Mouse (Mus musculus): ENCODE results near the gene Gm49318.
A peak's percentile ranks its signal among the peaks of the same experiment; 100 is the strongest.
"Not testable (repeated sequence)": the region's sequence is repeated elsewhere in the genome, so short reads cannot be mapped to it uniquely, and the experiment has no call there.

Gm49318 gene

DNA sequence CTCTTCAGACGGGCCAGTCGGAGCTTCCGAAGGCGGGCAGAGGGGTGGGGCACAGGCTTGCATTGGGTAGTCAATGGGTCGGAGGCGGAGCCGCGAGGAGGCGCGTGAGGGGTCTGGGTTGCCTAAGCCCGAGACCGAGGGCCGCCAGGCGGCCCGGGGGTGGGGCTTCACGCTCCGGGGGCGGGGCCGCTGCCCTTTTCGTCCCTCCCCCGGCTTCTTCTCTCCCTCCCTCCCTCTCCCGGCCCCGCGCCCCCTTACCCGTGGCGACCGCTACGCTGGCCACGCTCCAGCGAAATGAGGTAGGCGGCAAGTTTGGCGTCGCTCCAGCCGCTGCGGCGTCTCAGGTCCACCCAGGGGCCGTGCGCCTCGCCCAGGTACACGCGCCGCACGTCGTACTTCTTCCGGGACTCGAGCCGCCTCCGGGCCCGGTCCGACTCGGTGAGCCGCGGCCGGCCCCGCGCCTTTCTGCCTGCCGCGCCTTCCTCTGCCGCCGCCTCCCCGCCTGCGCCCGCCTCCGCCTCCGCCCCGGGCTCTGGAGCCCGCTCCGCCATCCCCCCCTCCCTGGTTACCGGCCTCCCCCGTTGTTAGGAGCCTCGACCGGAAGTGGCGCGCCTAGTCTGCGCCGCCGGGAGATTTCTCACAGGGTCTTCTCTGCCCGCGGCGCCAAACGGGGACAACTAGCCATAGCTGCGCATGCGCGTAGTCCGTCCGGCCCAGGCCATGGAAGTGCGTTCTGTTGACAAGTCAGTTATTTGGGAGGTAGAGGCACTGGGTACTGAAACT is at the start of gene Gm49318, which contains the start of gene Zfp653:
TSS of gene Gm49318 (minus strand) at position 469 of the 783 bp plus-strand sequence.
TSS of gene Zfp653 (minus strand) at position 586 of the 783 bp plus-strand sequence.
- DNase-seq (ENCODE audit: low spot score in 2 of 2) = peak; percentile 90 to 98

DNA sequence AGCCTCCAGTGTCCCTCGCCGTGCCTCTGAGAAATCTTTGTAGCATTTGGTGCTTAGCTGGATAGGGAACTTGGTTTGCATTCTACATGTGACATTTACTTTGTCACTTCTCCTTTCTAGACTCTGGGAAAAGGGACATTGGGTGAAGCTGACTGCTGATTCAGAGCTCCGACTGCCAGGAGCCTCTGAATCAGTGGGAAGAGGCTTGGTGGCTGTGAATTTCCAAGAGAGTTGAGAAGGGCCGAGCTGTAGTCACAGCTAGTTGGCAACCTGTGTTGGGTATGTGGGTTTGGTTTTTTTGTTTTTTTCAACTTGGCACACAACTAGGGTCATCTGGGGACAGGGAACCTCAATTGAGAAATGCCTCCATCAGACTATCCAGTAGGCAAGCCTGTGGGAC is 48.5 kb upstream of the Gm49318 start:
- no peak for DNase-seq (ENCODE audit: low spot score in 2 of 2)

DNA sequence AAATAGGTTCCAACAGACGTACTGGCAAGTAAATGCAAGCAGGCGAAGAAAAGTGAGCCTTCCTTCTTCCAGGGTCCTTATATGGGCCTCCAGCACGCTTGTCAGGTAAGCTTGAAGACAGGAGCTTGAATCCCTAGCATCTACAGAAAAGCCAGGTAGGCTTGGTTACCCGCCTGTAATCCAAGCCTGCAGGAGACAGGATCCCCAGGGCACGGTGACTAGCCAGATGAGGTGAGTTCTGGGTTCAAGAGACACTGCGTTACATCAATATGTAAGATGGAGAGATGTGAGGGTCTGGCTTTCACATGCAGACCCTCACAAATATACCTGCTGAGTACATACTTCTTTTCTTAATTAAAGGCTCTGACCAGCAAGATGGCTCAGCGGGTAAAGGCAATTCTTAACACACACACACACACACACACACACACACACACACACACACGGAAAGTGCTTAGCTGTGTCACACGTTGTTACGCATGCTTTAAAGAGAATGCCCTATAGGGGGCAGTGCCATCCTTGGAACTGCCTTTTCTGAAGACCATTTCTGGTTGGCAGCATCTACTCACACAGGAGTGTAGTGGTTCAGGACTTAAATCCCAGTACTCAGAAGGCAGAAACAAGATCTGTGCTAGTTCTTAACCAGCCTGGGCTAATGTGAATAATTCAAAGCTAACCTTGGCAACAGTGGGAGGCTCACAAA is 46.8 kb upstream of the Gm49318 start:
- peak in 1 of 2 experiments; percentile 52 for DNase-seq (ENCODE audit: low spot score in 2 of 2)

DNA sequence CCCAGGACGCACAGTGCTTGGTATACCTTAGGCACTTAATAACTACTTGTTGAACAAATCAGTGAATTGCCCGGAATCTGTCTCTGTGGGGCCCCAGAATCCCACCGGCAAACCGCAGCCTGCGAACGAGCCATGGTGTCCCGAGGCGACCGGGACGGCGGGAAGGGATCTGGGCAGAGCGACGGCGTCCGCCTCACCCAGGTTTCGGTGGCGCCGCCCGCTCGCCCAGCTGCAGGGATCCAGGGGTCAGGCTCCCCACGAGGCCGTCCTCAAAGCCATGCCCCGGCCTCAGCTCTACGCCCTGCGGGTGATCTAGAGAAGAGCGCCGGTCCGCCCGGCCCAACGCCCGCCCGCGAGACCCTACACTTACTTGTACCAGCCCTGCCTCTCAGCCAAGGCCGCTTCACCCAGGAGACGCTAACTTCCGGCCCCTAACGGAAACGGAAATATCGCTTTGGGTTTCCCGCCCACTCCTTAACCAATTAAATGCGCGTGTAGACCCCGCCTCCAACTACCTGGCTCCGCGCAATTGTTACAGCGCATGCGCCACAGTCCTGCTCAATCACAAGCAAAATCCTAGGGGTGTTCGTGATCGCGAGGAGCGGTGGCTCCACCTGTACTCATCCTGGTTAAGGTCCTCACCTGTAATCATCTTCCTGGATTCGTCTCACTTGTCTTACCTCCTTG is 45.8 kb upstream of the Gm49318 start, which contains the start of gene Elof1:
TSS of gene Elof1 (minus strand) at position 433 of the 687 bp plus-strand sequence.
- DNase-seq (ENCODE audit: low spot score in 2 of 2) = peak; percentile 77 to 87

DNA sequence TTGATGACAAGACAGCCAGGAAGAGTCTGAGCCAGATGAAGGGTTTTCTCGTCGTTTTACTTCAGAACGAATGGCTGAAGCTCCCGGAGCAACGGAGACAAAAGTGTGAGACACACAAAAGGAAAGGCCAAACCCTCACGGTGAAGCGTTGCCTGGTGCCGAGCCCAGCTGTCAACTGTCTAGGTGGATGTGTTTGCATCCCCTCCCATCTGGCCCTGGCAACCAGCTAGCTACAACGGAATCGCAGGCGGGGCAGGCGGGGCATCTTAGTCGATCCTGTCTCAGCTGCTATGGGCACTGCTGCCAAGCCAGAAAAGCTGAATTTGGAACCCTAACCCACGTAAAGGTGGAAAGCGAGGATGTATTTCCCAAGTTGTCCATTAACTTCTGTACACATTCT is 45.0 kb upstream of the Gm49318 start:
- peak in 1 of 2 experiments; percentile 44 for DNase-seq (ENCODE audit: low spot score in 2 of 2)

DNA sequence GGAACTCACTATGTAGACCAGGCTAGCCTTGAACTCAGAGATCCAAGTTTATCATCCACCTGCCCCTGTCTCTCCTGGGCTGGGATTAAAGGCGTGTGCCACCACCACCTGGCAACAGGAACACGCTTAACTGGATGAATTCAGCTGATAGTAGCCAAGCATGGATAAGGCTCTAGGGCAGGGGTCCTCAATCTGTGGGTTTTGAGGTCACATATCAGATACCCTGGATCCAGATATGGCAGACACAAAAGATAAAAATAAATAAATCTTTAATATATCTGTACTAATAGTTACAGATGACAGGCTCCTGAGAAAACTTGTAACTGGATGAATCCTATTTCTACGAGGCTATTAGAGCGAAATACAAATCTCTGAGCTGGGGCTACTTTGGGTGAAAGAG is 44.6 kb upstream of the Gm49318 start:
- no peak for DNase-seq (ENCODE audit: low spot score in 2 of 2)

DNA sequence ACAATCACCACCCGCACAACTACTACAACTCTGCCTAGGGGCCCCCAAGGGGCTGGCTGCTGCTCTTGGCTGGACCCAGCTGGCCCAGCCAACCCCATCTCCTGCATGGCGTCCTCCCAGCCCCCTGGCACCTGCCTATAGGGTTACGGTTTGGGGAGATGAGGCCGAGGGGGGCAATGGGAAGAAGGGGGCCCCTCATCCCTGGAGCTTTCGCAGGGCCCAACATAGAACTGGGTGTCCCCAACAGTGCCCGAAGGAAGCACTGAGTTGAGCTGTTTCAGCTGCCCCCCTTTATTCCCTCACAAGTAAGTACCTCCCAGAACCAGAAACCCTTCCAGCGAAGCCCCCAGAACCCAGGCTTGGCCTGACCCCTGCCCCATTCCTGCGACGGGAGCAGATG is 37.1 kb upstream of the Gm49318 start:
- DNase-seq (ENCODE audit: low spot score in 2 of 2) = no peak

DNA sequence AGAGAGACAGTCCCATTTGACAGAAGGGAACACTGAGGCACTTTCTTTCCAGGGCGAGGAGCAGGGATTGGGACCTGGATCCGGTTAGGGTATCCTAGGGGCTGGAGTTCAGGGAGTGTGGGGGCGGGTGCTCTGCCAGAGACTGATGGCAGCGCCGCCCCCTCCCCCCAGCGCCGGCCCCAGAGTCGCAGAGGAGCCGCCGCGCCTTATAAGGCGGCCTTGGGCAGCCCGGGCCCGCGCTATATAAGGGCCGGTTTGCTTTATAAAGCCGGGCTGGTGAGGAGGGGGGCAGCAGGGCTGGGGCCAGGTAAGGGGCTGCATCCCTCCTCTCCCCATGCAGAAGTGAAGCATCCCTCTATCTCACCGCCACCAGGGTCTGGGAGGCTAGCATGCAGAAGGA is 28.9 kb upstream of the Gm49318 start:
- no peak for DNase-seq (ENCODE audit: low spot score in 2 of 2)

DNA sequence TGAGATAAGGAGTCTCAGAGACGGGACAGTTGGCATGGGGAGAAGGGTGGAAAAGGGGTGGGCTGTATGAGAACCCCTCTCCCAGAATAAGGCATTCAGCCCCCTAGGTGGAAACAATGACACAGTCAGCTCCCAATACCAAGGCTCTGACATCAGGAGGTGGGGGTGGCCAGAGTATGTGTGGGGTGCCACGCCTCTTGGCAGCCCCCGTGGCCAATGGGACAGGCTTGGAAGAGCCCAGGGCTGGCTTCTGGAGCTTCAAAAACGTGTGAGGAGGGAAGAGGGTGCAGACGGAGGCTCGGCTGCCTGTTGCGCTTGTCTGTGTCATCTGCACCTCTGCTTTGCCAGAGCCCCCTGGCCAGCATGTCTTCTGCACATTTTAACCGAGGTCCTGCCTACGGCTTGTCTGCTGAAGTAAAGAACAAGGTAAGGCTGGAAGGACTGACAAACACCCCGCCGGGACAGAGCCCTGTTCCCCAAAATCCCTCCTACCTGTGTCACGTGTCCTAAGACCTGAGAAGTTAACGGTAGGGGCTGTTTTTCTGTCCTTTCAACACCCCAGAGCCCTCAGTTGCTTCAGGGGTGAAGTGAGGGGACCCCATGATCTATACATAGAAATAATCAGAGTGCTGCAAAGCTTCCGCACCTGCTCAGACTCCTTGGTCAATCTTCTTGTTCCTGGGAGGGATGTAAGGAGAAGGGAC is 28.1 kb upstream of the Gm49318 start, which contains the start of gene Cnn1:
TSS of gene Cnn1 (plus strand) at position 224 of the 704 bp plus-strand sequence.
- no peak for DNase-seq (ENCODE audit: low spot score in 2 of 2)

DNA sequence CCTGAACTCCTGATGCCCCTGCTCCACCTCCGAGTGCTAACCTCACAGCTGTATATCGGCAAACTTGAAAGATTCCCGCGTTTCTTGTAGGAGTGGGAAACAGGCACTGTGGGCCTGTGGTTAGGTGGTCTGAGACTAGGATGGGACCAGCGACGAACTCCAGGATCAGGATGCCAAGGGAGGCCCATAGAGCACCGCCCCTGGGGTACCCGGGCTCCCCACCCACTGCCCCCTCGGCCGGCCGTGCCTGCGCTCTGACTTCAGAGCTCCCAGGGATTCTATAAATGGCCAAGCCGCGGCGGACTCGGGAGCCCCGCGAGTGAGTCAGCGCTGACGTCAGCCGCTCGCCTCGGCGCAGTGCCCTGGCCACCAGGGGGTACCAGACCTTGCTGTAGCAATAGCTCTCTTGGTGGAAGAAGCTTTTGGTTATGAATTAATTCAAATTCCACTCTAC is 24.8 kb upstream of the Gm49318 start:
- DNase-seq (ENCODE audit: low spot score in 2 of 2) = peak; percentile 50 to 74

DNA sequence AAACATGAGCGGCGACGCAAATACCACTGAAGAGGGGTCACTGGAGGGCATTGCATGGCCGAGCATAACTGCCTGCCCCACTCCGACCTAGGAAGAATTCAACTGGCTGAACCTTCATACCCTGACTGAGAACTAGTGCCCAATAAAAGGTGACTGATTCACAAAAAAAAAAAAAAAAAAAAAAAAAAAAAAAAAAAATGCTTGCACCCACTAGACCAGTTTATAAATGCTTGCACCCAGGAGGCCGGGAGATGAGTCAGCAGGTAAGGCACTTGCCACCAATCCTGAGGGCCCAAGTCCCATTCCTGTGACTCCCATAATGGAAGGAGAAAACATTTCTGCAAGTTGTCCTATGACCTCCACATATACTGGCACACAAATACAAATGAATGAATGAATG is 21.7 kb upstream of the Gm49318 start:
- no peak for DNase-seq (ENCODE audit: low spot score in 2 of 2)

DNA sequence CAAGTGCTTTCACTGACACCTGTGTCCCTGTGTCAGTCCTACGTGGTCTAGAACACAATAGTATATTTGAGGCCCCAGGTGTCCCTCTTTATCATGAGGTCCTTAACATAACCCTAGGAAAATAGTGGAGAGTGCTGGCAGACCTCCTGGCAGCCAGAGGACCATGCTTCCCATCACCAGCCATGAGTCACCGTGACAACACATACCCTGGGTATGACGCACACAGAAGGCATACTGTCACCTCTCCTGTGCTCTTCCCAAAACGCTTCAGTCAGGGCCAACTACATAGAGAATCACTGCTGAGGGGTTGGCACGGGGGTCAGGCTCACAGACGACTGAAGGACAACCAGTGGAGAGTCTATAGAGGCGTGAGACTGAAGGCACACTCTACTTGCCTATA is 18.9 kb upstream of the Gm49318 start:
- DNase-seq (ENCODE audit: low spot score in 2 of 2) = no peak

DNA sequence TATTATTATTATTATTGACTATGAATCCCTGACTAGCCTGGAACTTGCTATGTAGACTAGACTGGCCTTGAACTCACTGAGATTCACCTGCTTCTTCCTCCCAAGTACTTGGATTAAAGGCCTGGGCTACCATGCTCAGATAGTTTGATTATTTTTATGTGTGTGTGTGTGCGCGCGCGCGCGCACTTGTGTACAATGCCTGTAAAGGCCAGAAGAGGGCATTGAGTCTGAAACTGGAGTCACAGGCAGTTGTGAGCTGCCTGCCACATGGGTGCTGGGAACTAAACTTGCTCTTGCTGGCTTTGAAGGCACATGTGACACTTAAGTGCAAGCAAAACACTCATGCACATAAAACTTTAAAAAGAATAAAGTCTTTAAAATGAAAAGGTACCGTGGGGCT is 18.2 kb upstream of the Gm49318 start:
- DNase-seq (ENCODE audit: low spot score in 2 of 2) = no peak

DNA sequence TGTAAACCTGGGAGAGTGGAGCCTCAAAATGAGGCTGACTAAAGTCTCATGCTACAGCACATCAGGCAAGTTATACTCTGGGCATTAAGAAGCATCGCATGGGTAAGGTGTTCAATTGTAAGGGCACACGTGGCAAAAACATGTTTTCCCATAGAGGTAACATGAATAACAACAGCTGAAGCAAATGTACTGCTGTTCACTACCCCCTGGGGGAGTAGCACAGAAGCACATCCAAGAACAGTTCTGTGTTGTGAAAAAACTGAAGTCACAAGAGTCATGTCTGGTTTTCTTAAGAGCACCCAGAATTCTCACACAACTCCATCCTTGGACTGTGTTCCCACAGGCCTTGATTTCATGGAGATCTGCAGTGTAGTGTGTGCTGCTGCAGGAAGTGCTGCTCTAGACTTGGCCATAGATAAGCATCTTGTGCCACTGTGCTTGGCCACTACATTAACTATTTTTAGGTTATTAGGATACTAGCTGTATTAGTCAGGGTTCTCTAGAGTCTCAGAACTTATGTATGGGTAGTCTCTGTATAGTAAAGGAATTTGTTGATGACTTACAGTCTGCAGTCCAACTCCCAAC is 16.1 kb upstream of the Gm49318 start:
- DNase-seq (ENCODE audit: low spot score in 2 of 2) = no peak

DNA sequence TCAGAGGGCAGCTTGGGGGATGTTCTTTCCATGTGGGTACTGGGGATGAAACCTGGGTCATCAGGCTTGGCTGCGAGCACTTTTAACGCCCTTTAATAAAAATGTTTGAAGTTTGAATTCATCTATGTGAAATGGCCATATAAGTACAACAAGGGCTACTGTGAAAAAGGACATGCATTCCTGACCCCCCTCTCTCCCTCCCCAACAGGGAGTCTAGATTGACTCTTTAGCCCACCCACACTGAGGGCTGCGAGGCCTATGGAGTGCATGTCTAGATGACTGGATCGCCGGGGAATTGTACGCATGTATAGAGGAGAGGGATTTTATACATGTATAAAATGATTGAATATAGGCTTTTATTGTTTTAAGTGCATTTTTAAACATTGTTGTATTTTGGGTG is 15.0 kb upstream of the Gm49318 start:
- no peak for DNase-seq (ENCODE audit: low spot score in 2 of 2)

DNA sequence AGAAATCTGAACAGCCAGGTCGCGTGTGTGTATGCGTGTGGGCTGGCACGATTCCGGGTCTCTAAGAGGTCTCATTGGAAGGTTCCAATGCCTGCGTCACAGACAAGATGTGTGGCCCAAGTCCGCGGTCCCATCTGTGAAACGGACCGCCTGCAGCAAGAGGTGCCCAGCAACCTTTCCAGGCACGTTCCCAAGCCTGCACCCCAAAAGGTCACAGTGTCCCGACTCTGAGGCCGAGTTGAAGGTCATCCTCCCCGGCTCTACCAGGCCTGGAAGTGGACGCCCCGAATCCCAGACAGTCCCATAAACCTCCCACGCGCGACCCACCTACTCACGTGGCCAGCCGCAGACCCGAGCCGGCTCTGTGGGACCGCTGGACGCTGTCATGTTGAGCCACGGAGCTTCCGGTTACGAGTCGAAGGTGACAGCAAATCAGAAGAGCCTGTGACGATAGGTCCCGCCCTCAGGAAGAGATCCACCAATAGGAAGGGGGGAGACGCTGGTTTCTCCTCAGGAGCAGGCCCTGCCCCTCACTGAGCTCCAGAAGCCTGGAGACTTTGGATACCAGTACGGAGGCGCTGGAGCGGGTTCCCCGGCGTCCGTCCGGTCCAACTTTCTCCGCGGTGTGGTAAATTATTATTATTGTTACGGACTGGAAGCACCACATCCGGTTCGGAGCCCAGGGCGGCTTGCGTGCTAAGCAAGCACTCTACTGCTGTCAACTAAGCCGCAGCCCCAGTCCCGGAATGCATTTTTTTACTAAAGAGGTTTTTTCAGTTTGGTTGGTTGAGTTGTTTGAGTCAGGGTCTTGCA is 14.2 kb upstream of the Gm49318 start, which contains the start of gene Ecsit:
TSS of gene Ecsit (minus strand) at position 417 of the 813 bp plus-strand sequence.
- peak; percentile 81 to 94 for DNase-seq (ENCODE audit: low spot score in 2 of 2)

DNA sequence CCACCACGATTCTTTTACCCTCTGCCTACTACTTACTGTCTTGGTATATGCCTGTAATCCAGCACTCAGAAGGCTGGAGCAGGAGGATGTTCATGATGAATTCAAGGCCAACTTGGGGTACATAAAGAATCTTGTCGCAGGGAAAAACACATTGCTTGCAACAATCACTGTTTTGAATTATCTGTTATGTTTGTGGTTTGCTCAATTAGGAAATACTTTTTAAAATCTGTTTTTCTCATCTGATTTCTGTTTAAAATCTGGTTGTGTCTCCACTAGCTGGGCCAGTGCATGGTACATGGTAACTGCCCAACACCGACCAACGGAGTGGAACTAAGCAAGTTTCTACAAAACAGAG is 13.6 kb upstream of the Gm49318 start:
- DNase-seq (ENCODE audit: low spot score in 2 of 2) = no peak

DNA sequence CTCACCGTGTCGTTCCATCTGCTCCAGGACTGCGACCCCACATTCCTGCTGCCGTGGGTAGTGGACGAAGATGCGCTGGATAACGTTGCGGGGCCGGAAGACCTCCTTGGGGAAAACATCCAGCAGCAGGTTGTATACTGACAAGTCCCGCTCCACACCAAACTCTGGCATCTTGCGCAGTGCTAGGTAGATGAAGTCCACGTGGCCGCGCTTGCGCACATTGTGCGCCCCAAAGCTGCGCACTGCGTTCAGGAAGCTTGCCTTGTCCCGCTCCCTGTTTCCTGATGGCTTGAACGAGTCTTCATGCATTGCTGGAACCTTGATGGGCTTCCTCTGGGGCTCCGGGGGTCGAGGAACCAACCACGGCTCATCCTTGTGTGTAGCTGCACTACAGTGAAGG is 5.2 kb upstream of the Gm49318 start:
- DNase-seq (ENCODE audit: low spot score in 2 of 2) = no peak

DNA sequence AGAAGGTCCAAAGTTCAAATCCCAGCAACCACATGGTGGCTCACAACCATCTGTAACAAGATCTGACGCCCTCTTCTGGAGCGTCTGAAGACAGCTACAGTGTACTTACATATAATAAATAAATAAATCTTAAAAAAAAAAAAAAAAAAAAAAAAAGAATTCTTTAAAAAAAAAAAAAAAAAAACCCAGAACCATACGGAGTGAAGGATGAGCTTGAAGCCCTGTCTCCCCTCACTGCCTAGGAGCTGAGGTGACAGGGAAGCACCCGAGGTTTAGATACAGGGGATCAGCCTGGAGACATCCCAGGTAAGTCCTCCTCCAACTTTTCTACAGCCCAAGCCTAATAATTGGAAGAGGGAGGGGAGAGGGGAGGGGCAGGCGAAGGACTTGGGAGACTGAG is 4.7 kb upstream of the Gm49318 start:
- not testable (repeated sequence) for DNase-seq (ENCODE audit: low spot score in 2 of 2)

DNA sequence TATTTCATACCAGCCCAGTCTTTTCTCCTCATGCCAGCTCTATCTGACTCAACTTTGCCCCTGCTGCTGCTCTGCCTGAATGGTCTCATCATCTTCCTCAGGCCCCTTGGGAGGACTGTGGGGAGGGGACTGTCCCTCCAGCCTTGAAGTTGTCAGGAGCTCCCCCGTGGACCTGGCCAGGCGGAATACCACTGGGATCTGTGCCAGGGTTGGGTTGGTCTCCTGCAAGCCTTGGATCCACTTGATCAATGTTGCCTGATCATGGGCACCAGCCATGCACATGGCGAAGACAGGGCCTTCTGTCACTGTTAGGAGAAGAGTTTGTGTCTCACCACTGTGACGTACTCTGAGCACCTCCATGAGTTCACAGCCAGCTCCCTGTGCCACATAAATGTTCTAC is 1.2 kb upstream of the Gm49318 start:
- no peak for DNase-seq (ENCODE audit: low spot score in 2 of 2)
